Mouse (Mus musculus): ENCODE data around the gene Sptlc3. TPM values are rescaled to one million over a fixed set of nuclear protein-coding genes. Genes with fewer than 3 reads are reported as not detected.

Gene Sptlc3
- total and polyA plus RNA-seq, 3 experiments: not detected

- no peaks in the 10 kb centered on the region for H3K79me2 ChIP-seq (ENCODE audit: control insufficient read depth, insufficient read depth, low read length, poor library complexity)
- H3K9ac ChIP-seq (ENCODE audit: control insufficient read depth, low read depth, low read length, poor library complexity, severe bottlenecking): no peak overlapping the region
- H3K4me1 ChIP-seq (ENCODE audit: control insufficient read depth in 1 of 2, insufficient read depth in 2 of 2, low read length in 2 of 2): no peaks in the 10 kb centered on the region
- H3K27ac ChIP-seq (ENCODE audit: control insufficient read depth, low read depth, low read length): no peak overlapping the region
- H3K27me3 ChIP-seq (ENCODE audit: control insufficient read depth in 1 of 2, insufficient read depth in 2 of 2, low read length in 2 of 2): no peaks in the 10 kb centered on the region
- TF ChIP-seq USF1 (IDR thresholded peaks at IDR 0.05; ENCODE audit: low read depth, low read length) (no peak), SIN3A (IDR thresholded peaks at IDR 0.05; ENCODE audit: low read length) (no peak), POLR2AphosphoS5 (IDR thresholded peaks at IDR 0.05; ENCODE audit: borderline replicate concordance, low read depth, low read length) (no peak), USF2 (IDR thresholded peaks at IDR 0.05; ENCODE audit: borderline replicate concordance in 1 of 2, insufficient read depth in 1 of 2, low read depth in 1 of 2, low read length in 2 of 2) (no peak), ZNF384 (IDR thresholded peaks at IDR 0.05; ENCODE audit: low read depth, low read length) (no peak), CTCF (IDR thresholded peaks at IDR 0.05 in 2 of 3, conservative IDR thresholded peaks at IDR 0.05 in 1 of 3; ENCODE audit: control insufficient read depth in 1 of 3, insufficient read depth in 1 of 3, low read depth in 2 of 3, low read length in 3 of 3, poor library complexity in 1 of 3, severe bottlenecking in 1 of 3) (no peak), E2F4 (IDR thresholded peaks at IDR 0.05; ENCODE audit: borderline replicate concordance, low read depth, low read length) (no peak), CHD2 (IDR thresholded peaks at IDR 0.05; ENCODE audit: low read length) (no peak), KAT2A (conservative IDR thresholded peaks at IDR 0.05; ENCODE audit: low read depth, low read length) (no peak), EP300 (IDR thresholded peaks at IDR 0.05; ENCODE audit: low read depth in 1 of 2, low read length in 2 of 2) (no peak), MYB (IDR thresholded peaks at IDR 0.05; ENCODE audit: low read depth, low read length) (no peak), ZC3H11A (IDR thresholded peaks at IDR 0.05; ENCODE audit: low read depth, low read length) (no peak), TCF12 (IDR thresholded peaks at IDR 0.05; ENCODE audit: low read depth, low read length) (no peak), MEF2A (IDR thresholded peaks at IDR 0.05; ENCODE audit: extremely low read depth, insufficient replicate concordance, low read depth, low read length, poor library complexity, severe bottlenecking) (no peak), HCFC1 (IDR thresholded peaks at IDR 0.05; ENCODE audit: low read depth, low read length) (no peak), SMC3 (IDR thresholded peaks at IDR 0.05; ENCODE audit: low read depth, low read length) (no peak), RCOR1 (IDR thresholded peaks at IDR 0.05; ENCODE audit: low read depth, low read length) (no peak), RAD21 (IDR thresholded peaks at IDR 0.05; ENCODE audit: low read depth, low read length) (no peak), MAX (IDR thresholded peaks at IDR 0.05; ENCODE audit: low read length) (no peak), ZMIZ1 (IDR thresholded peaks at IDR 0.05; ENCODE audit: low read depth, low read length) (no peak)
- DNase-seq (ENCODE audit: low read depth, low spot score): no peak
- H3K9me3 ChIP-seq (replicated peaks; ENCODE audit: insufficient read depth, low read length): no peaks in the 10 kb centered on the region
- no peak overlapping the region for H3K4me3 ChIP-seq (ENCODE audit: control insufficient read depth in 1 of 2, insufficient read depth in 1 of 2, low read depth in 2 of 2, low read length in 2 of 2)
- no peaks in the 10 kb centered on the region for H3K36me3 ChIP-seq (ENCODE audit: control insufficient read depth in 1 of 2, insufficient read depth in 2 of 2, low read length in 2 of 2)
These were observed 144.1 kb downstream of the Sptlc3 start for GRCm38 (mm10) chr2:139637861-139638260.

GRCm38 (mm10) chr2:139641757-139642385 lies 148.2 kb downstream of the Sptlc3 start:
- Histone ChIP-seq H3K27me3 (ENCODE audit: control insufficient read depth in 1 of 2, insufficient read depth in 2 of 2, low read length in 2 of 2) (no peaks in the 10 kb centered on the region; a peak in 1 of 4 replicates), H3K9me3 (replicated peaks; ENCODE audit: insufficient read depth, low read length) (no peaks in the 10 kb centered on the region), H3K36me3 (ENCODE audit: control insufficient read depth in 1 of 2, insufficient read depth in 2 of 2, low read length in 2 of 2) (no peaks in the 10 kb centered on the region), H3K27ac (ENCODE audit: control insufficient read depth, low read depth, low read length) (no peak overlapping the region), H3K79me2 (ENCODE audit: control insufficient read depth, insufficient read depth, low read length, poor library complexity) (no peaks in the 10 kb centered on the region), H3K9ac (ENCODE audit: control insufficient read depth, low read depth, low read length, poor library complexity, severe bottlenecking) (no peak overlapping the region), H3K4me1 (ENCODE audit: control insufficient read depth in 1 of 2, insufficient read depth in 2 of 2, low read length in 2 of 2) (no peaks in the 10 kb centered on the region), H3K4me3 (ENCODE audit: control insufficient read depth in 1 of 2, insufficient read depth in 1 of 2, low read depth in 2 of 2, low read length in 2 of 2) (no peak overlapping the region)
- TF ChIP-seq USF2 (IDR thresholded peaks at IDR 0.05; ENCODE audit: borderline replicate concordance in 1 of 2, insufficient read depth in 1 of 2, low read depth in 1 of 2, low read length in 2 of 2) (no peak), ZC3H11A (IDR thresholded peaks at IDR 0.05; ENCODE audit: low read depth, low read length) (no peak), MXI1 (IDR thresholded peaks at IDR 0.05; ENCODE audit: low read depth, low read length) (no peak), MAFK (IDR thresholded peaks at IDR 0.05; ENCODE audit: borderline replicate concordance, low read depth, low read length) (no peak), MEF2A (IDR thresholded peaks at IDR 0.05; ENCODE audit: extremely low read depth, insufficient replicate concordance, low read depth, low read length, poor library complexity, severe bottlenecking) (no peak), TBP (IDR thresholded peaks at IDR 0.05; ENCODE audit: low read depth, low read length) (no peak)
- no peak for DNase-seq (ENCODE audit: low read depth, low spot score)

Measured in MEL (cell line).